Mouse (Mus musculus): ENCODE results near the gene Lamtor1.

Gene Lamtor1

GRCm38 (mm10) chr7:101955862-101956261 is 50.2 kb downstream of the Lamtor1 start:
- DNase-seq (ENCODE audit: low spot score): no peak

GRCm38 (mm10) chr7:101956481-101956880 is 50.8 kb downstream of the Lamtor1 start:
- DNase-seq (ENCODE audit: low spot score): no peak

- DNase-seq (ENCODE audit: low spot score): no peak
Observed at GRCm38 (mm10) chr7:101956911-101957310, 51.2 kb downstream of the Lamtor1 start.

- no peak for DNase-seq (ENCODE audit: low spot score)
Observed at GRCm38 (mm10) chr7:101962829-101963228, 57.1 kb downstream of the Lamtor1 start.

- DNase-seq (ENCODE audit: low spot score): no peak
Observed at GRCm38 (mm10) chr7:101963621-101964020, 57.9 kb downstream of the Lamtor1 start.

- no peak for DNase-seq (ENCODE audit: low spot score)
Observed at GRCm38 (mm10) chr7:101964551-101964950, 58.8 kb downstream of the Lamtor1 start.

GRCm38 (mm10) chr7:101965606-101966005 is 59.9 kb downstream of the Lamtor1 start:
- no peak for DNase-seq (ENCODE audit: low spot score)

GRCm38 (mm10) chr7:101967256-101967655 is 61.6 kb downstream of the Lamtor1 start:
- no peak for DNase-seq (ENCODE audit: low spot score)

- DNase-seq (ENCODE audit: low spot score): no peak
Observed at GRCm38 (mm10) chr7:101968751-101969150, 63.0 kb downstream of the Lamtor1 start.

- DNase-seq (ENCODE audit: low spot score): peak; percentile 66
Observed at GRCm38 (mm10) chr7:101969694-101970428, 64.2 kb downstream of the Lamtor1 start.

GRCm38 (mm10) chr7:101970429-101970775 is 64.7 kb downstream of the Lamtor1 start:
- DNase-seq (ENCODE audit: low spot score): peak; percentile 74

- DNase-seq (ENCODE audit: low spot score): peak; percentile 48
Observed at GRCm38 (mm10) chr7:101970821-101971461, 65.2 kb downstream of the Lamtor1 start.

- no peak for DNase-seq (ENCODE audit: low spot score)
Observed at GRCm38 (mm10) chr7:101971721-101972120, 66.0 kb downstream of the Lamtor1 start.

GRCm38 (mm10) chr7:101973730-101974129 is 68.0 kb downstream of the Lamtor1 start:
- no peak for DNase-seq (ENCODE audit: low spot score)

GRCm38 (mm10) chr7:101974505-101974904 is 68.8 kb downstream of the Lamtor1 start:
- DNase-seq (ENCODE audit: low spot score): no peak

All from spleen, adult 12 weeks (tissue).